Mouse (Mus musculus) kidney, postnatal 36 days (tissue): ENCODE measurements around the gene Nabp1.
A peak's percentile ranks its signal among the peaks of the same experiment; 100 is the strongest.
"Not testable (repeated sequence)": the region's sequence is repeated elsewhere in the genome, so short reads cannot be mapped to it uniquely, and the experiment has no call there.

ENCODE experiments used
- DNase-seq, 2 experiments: peaks; one replicate each; pipeline ENCODE4 v3.0.0; 2021 to 2022; ENCODE audit warnings: mixed read lengths in 2 of 2

Gene Nabp1

DNA sequence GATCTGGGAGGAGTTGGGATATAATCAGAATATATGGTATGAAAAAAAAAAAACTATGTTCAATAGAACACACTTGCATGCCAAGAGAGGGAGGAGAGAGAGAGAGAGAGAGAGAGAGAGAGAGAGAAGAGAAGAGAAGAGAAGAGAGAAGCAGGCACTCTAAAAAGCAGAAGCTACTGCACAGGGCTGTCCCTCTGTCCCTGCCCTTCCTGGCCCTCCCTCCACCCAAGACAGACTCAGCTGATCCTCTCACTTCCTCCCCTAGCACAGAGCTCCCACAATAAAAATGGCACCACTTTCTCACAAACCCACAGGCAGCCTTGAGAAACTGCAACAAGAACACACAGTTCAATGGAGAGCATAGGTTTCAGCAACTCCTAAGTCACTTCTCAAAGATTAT is 2.2 kb upstream of the Nabp1 start:
- no peak for DNase-seq

DNA sequence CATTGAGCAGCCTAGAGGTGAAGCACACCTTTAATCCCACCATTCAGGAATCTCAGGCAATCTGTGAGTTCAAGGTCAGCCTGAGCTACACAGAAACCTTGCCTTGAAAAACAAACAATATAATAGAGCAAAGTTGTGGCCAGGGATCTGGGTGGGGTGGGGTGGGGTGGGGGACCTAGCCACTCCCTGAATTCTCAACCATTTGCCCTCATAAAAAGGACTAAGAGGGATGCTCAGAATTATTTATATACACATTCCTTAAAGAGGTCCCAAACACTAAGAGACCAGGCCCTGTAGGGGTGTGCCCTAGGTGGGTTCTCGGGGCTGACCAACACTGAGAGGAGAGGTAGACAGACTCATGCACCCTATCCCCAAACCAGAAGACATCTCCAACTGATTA is 1.5 kb upstream of the Nabp1 start:
- DNase-seq: no peak

DNA sequence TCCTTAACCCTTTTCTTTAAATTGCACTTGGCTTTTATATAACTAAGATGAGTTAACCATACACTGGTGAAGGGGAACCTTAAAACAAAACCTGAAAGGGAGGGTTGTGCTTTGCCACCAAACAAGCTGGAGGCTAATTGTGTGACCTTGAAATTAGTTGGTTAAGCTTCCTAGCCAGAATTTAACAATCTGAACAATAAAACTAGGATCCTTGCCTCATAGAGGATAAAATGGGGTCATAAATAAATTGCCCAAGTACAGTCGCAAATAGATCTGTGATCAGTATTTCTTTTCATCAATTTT is 753 bp upstream of the Nabp1 start:
- DNase-seq: no peak

DNA sequence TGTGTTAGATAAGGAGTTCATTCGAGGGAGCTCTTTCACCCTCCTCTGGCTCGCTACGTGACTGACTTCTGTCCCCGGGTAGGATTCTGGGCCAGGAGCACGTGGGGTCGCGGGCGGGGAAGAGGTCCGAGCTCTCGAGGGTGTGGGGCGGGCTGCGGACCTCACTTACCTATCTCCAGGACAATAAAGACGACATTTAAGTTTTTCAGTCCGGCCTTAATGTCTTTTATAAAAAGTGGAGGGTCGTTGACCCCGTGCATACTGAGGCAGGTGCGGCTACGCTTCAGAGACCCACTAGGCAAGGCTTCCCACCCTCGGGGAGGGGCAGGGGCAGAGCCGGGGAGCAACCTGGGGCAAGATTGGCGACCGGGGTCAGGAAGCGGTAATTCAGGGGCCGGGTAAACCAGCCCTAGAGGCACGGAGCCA is 556 bp downstream of the Nabp1 start:
- DNase-seq: peak; percentile 68 to 73

DNA sequence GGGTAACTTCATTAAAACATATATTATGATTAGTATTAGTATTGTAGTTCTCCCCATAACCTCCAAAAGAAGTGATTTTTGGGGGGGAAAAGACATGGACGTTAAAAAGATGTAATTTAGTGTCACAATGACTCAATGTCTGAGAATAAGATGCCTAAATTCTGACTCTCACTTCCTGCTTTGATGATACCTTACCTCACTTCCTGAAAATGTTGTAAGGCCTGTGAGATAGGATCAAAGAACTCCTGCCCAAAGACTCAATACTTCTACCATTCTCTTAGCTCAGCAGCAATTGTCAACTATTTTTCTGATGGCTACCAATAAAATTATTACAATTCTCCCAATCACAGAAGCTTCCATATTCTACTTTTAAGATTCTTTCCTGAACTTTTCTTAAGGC is 1.8 kb downstream of the Nabp1 start:
- DNase-seq: no peak

DNA sequence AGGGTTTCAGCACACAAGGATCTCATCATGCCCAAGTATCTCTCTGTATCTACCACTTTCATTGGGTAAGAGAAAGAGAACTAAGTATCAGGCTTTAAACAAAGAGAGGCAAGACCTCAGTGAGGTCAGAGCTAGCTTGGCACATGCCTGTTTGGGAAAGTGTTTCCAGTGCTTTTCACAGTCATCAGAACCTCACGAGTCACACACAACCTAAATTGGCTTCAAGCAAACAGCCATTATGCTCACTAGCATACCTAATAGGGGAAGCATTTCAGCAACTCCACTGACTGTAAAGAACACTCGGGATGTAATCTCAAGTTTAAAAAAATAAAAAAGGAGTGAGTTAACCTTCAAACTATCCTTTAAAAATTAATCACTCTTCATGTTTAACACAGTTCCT is 10.1 kb downstream of the Nabp1 start:
- peak; percentile 13 to 20 for DNase-seq

DNA sequence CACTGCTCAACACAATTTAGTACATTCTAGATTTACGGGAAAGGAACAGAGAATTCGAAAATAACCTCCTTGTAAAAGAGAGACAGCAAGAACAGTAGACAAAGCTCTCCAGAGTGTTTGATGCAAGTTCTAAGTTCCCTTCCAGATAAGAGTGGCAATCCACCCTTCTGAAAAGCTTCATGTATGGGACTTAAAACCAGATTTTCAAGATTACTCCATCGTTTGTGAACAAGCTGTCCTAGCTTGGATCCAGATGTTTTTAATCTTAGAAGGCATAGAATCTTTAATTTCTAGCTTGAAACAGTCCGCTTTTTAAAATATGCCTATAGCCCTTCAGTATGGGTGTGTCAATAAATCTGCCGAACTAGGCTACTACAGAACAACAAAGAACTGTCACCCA is 11.0 kb downstream of the Nabp1 start:
- DNase-seq: no peak

GRCm38 (mm10) chr1:51466385-51466784 is 11.8 kb downstream of the Nabp1 start:
- DNase-seq: peak; percentile 31 to 59

DNA sequence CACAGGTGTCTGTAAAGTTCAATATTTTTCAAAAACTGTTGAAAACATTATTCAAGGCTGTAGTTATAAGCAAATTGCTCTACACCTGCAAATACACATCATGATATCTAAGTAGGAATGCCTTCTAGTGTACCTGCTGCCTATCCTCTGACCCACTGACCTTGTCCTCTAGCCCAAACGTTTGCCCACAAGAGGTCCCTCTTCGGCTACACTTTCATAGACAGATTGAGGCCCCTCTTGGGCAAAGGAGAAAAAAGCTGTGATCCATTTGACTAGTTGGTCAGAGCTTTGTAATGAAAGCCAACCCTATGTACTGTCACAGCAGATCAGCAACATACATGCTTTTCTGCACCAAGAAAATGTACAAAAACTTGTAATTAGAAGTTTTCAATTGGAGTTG is 12.9 kb downstream of the Nabp1 start:
- DNase-seq: peak; percentile 33 to 51

DNA sequence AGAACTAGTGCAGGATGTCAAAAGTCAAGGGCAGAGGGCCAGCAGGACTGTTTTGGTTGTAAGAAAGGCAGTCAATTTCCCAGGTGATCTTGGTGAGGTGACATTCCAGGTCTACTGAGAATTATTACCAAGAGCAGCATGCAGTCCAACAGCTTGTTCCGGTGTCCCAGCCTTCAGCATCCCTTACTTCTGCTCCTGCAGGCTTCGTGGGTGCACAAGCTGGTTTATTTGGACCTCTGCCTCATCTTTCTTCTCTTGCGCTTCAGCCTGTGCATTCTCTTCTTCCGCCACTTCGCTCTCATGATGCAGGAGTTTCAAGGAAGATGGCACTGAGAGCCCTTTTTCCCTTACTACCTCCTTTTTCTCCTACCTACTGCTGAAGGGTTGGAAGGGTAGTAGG is 15.2 kb downstream of the Nabp1 start:
- DNase-seq: no peak

GRCm38 (mm10) chr1:51458731-51459450 is 19.3 kb downstream of the Nabp1 start:
- peak; percentile 53 to 55 for DNase-seq

DNA sequence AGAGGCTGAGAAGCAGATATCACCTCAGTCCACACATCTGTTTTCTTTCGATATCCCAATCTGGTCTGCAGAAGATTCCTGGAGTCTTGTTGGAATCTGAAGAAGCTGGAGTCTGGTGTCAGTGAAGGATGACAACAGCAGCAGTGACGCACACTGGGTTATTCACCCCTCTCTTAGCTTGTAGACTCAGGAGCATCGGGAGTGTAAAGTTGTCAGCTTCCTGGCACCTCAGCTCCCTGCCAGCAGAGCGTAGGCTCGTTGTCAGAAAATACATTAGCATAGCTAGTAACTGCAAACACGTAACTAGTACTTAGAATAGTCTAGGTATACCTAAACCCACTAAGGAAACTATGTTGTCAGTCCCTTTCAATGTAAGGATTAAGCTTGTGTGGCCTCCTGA is 20.1 kb downstream of the Nabp1 start:
- DNase-seq: no peak

- DNase-seq: no peak
Measured at GRCm38 (mm10) chr1:51457249-51457648, 21.0 kb downstream of the Nabp1 start.

DNA sequence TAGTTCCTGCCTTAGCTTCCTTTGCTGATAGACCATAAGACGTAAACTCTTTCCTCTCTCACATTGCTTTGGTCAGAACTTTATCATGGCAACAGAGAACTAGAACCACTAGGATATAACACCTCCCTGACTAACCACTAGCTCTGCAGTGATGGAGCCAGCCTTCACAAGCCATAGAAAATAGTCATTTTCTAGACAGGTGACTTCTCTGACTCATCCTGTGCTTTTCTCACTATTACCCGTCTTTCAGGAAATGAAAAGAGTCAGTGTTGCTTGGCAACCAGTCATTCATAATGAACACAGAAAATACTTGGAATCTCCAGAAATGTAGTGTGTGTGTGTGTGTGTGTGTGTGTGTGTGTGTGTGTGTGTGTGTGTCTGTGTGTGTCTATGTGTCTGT is 29.4 kb downstream of the Nabp1 start:
- DNase-seq: no peak

GRCm38 (mm10) chr1:51445854-51446460 is 32.3 kb downstream of the Nabp1 start:
- DNase-seq: peak; percentile 45 to 48

DNA sequence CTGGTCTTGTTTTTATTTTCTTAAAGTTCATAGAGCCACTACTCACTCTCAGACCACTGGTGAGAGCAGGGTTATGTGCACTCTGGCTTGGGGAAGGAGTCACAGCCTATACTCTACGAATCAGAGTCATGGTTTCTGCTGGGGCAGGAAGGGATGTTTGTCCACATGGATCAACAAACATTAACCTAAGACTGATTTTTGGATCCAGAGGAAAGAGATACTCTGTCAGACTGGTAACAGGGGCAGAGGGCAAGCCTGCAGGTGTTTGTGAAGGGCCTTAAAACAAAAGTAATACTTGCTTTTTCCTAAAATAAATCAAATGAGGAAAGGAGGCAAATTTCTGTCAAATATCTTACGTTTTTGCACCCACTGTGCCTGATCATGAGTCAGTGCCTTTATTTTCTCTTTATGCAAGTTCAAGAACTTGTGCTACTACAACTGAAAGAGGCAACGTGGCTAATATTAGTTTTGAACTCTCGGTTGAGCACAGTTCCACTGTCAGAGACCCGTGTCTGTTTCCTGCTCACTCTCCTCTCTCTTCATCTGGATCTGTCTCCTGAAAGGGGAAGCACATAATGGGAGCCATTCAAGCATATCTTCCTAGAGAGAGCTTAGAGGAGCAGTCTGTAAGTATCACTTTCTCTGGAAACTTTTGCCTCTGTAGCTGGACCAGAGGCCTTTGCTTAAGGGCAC is 32.9 kb downstream of the Nabp1 start:
- peak; percentile 22 to 26 for DNase-seq

DNA sequence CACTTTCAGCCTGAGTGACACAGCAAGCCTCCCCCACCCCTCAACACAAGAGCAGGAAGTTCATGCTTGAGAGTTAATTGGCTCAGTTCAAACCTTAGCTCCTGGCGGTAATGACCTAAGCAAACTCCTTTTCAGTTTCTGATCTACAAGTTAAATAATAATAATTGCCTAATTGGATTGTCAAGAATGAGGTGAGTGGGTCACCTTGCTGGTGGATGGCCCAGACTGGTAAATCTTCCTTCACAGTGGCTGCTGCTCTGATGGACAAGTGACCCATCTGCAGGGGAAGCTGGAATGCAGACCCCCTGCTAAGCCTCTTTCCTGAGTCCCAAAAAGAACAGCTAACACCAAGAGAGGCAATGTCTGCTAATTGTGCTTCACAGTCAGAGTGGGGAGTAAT is 48.5 kb downstream of the Nabp1 start:
- DNase-seq: no peak

DNA sequence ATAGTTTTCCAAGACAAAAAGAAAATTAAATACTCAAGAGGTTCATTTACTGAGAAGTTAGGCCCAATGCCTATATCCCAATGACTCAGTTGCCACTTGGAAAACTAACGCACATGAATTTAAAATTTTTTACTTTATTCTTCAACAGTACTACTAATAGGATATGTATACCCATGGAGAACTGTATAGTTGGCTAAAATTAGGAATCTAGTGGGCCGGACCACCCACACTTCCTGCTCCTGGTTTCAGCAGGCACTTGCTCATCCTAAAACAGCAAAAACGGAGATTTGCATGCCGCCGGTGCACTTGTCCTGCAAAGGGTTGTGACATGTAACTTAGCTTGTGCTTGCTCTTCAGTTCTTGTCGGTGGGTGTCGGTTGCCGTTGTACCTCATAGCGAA is 51.9 kb downstream of the Nabp1 start:
- DNase-seq: no peak

DNA sequence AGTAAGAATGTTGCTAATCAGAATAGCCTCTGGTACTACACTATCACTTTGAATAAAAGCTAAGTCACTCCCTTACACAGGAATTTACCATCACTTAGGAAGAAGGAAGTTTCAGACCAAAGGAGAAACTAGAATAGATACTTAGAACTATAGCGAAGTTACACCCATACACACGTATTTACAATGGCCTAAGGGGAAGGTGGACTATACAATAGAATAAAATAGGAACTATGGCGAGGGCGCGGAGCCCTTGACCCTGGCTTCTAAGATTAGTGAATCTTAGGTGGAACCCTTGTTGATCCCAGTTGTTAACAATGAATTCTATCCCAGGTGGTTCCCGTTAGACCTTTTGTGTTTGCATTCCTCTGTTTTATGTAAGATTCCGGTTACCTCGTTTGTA is 57.2 kb downstream of the Nabp1 start:
- not testable (repeated sequence) for DNase-seq

- DNase-seq: no peak
Measured at GRCm38 (mm10) chr1:51418753-51419152, 59.5 kb downstream of the Nabp1 start.
